Mouse (Mus musculus): ENCODE measurements around the gene Rnf186. TPM values are rescaled to one million over a fixed set of nuclear protein-coding genes. Genes with fewer than 3 reads are reported as not detected.
A peak's percentile ranks its signal among the peaks of the same experiment; 100 is the strongest.
"Not testable (repeated sequence)": the region's sequence is repeated elsewhere in the genome, so short reads cannot be mapped to it uniquely, and the experiment has no call there.

The Rnf186 gene
- total RNA-seq, 2 experiments from 2014 or later: not detected

DNA sequence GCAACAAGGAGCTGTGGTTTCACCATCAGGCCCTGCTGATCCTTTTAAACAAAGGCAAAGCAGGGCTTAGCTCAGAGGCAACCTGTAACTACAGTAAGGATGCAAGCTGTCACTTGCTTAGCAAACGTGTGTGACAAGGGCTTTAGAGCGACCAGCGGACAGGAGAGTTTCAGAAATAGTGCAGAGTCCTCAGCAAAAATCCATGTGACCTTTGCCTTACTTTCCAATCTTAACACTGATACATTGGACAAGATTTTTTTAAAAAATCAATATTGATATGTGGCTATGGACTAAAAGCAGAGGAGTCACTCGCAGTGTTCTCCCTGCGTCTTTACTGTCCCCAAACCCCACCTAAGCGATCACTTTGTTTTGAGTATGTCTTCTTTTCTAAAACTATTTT is 4.5 kb downstream of the Rnf186 start:
- DNase-seq: no peak
- intact Hi-C loops (cut with DNase I): no loop called here

GRCm38 (mm10) chr4:138972139-138972826 is 5.4 kb downstream of the Rnf186 start:
- intact Hi-C loops (cut with DNase I): no loop called here
- DNase-seq: peak; percentile 71 to 73

DNA sequence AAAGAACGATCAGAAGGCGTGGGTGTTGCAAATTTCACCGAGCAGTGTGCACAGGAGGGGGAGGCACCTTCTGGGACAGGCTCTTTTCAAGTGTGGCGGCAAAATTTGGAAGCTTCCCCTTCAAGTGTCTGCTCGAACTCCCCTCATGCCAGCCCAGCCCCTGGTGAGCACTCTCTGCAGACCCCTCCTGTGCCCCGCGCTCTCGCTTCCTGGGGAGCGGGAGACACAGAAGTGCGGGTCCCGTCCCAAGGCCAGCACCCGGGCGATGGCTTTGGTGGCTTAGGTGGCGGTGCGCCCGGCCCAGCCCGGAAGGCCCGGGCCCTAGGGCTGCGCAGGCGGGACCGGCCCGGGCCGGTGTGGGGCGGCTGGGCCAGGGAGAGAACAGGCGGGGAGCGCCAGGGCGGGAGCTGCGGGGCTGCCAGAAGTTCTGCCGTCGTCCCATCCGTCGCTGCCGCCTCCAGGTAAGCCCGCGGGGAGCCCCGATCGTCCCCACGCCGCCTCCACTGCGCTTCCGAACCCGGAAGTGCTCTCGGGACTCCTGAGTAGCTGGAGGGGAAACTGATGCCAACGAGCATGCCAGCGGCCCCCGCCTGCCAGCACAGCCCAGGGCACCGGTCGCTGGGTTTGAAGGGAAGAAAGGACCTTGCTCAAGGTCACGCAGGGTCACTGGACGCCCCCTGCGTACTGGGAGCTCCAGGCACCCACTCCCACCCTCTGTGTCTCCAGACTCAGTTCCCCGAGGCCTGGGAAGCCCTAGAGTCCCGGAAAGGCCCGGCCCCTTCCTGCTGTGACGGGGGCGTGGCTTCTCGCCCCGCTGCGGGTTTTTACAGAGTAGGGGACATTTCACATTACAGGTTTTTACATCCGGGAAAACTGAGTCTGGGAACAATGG is 6.2 kb downstream of the Rnf186 start, which contains the start of gene Tmco4:
Gene Tmco4 (plus strand): TSS at position 62 of the 892 bp plus-strand sequence.
- DNase-seq: peak; percentile 79 to 84
- intact Hi-C loops (cut with DNase I): no loop called here

- intact Hi-C loops (cut with DNase I): no loop called here
- no peak for DNase-seq
Observed at GRCm38 (mm10) chr4:138973719-138974115, 6.8 kb downstream of the Rnf186 start.

DNA sequence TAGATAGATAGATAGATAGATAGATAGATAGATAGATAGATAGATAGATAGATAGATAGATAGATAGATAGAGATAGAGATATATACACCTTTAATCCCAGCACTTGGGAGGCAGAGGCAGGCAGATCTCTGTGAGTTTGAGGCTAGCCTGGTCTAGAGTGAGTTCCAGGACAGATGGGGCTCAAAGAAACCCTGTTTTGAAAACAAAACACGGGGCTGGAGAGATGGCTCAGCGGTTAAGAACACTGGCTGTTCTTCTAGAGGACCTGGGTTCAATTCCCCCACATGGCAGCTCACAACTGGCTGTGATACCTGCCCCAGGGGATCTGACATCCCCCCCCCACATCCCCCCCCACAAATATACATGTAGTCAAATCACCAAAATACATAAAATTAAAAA is 7.6 kb downstream of the Rnf186 start:
- DNase-seq; intact Hi-C loops (cut with DNase I): not testable (repeated sequence)

DNA sequence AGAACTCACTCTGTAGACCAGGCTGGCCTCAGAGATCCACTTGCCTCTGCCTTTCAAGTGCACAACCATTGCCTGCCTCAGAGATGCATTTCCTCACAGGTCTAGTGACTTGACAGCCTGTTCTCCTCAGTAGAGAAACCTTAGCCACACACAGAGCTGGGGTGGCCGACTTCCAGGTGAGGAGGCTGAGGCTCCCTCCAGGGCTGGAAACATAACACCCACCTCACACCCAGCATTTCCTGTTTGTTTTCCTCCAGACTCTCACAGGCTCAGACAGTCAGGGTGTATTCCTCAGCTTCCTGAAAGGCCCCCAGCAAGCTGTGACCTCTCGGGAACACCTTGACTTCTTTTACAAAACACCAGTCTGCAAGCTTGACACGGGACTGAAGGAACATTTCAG is 8.3 kb downstream of the Rnf186 start:
- intact Hi-C loops (cut with DNase I): no loop called here
- no peak for DNase-seq

DNA sequence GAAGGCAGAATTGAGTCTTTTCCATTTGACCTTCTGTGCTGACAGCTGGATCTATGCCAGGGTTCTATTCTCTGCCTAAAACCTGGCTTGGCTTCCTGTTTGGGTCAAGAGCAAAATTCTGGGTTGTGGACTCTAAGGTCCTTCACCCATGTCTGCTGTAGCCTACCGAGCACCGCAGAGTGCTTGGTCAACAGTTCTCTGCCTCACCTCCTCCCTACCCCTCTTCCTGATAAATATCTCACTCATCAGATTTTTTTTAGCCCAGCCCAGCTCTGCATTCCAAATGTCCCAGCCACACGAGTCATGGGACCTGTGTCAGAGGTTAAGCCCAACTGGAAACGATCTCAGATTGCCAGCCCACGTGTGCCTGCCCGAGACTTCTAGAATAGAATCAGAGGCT is 9.1 kb downstream of the Rnf186 start:
- no peak for DNase-seq
- intact Hi-C loops (cut with DNase I): loop anchor here (1.0 kb wide), 1 partner anchor 262 kb away; no protein-coding TSS in a partner anchor

- DNase-seq: no peak
Observed at GRCm38 (mm10) chr4:138980021-138980420, 13.1 kb downstream of the Rnf186 start.

DNA sequence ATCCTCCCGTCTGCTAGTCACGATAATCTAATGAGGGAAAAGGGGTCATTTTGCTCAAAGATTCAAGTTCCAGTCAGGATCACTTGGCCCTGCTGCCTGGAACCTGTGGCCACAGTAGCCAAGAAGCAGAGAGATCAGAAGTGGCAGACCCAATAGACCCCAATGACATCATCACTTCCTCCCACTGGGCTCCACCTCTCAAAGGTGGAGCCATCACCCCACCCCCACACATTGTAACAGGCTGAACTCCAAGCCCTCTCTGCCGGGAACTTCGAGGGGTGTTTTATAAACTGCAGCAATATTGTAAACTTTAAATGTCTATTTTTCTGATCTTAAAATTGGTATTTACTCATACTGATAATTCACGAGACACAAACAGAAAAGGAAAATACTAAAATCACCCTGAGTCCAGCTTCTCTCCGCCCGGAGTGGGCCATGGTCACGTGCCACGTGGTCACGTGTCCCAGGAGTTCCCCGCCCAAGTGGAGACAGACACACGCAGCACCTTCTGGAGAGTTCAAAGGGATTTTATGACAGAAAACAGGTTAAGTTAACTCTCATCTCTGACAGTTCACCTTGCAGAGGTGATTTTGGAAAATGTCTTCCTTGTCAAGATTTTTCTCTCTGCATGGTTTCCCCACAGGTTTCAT is 14.0 kb downstream of the Rnf186 start:
- no peak for DNase-seq
- intact Hi-C loops (cut with DNase I): no loop called here

More at GRCm38 (mm10) chr4:138980021-138980420, 13.1 kb downstream of the Rnf186 start:
- intact Hi-C loops (cut with DNase I): no loop called here

- intact Hi-C loops (cut with DNase I): no loop called here
- DNase-seq: no peak
Observed at GRCm38 (mm10) chr4:138983422-138983821, 16.5 kb downstream of the Rnf186 start.

DNA sequence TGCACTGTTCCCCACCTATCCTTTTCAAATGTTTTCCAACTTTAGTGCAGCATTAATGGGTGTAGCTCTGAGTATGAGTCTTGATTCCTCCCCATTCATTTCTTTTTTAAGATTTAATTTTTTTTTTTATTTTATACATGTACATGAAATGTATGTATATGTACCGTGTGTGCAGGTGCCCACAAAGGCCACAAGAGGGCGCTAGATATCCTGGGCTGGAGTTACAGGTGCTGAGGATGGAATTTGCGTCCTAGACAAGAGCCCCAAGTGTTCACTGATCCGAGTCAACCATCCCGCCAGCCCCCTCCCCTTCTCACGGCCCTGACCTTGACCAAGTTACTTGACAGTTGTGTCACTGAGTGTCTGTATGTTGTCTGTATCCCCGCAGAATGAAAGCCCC is 17.8 kb downstream of the Rnf186 start:
- no peak for DNase-seq
- intact Hi-C loops (cut with DNase I): no loop called here

- no peak for DNase-seq
- intact Hi-C loops (cut with DNase I): no loop called here
Observed at GRCm38 (mm10) chr4:138986280-138986679, 19.4 kb downstream of the Rnf186 start.

GRCm38 (mm10) chr4:138994389-138994788 is 27.5 kb downstream of the Rnf186 start:
- no peak for DNase-seq
- intact Hi-C loops (cut with DNase I): no loop called here

DNA sequence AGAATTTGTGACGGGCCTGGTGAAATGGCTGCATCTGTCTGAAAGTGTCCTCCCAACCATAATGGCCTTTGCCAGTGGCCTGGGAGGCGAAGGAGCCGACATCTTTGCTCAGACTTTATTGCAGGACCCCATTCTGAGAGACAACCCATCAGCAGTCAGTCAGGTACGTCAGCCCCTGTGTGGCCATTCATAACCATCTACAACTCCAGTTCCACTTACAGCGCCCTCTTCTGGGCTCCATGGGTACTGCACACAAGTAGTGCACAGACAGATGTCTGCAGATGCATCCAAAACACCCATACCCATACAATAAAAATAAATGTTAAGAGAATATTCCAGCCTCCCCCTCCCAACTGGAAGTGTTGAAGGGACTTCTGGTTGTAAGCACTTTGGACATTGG is 29.5 kb downstream of the Rnf186 start:
- DNase-seq: no peak
- intact Hi-C loops (cut with DNase I): loop anchor here (5.0 kb wide), 1 partner anchor 74 kb away; no protein-coding TSS in a partner anchor

DNA sequence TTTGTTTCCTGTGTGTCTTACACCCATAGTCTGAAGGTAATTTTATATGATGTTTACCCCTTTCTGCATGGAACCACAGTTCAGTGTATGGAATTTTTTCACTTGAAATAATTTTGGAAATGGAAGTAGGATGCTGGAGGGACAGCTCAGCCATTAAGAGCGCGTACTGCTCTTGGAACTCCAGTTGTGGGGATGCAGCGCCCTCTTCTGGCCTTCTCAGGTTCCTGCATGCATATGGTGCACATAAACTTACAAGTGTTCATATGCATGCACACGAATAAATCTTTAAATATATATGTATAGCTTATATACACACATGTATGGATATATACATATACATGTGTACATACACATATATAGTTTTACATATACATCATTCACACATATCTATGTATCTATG is 30.2 kb downstream of the Rnf186 start:
- intact Hi-C loops (cut with DNase I): loop anchor here (5.0 kb wide), 1 partner anchor 75 kb away; no protein-coding TSS in a partner anchor

GRCm38 (mm10) chr4:138998611-138999010 is 31.7 kb downstream of the Rnf186 start:
- intact Hi-C loops (cut with DNase I): loop anchor here (5.0 kb wide), 1 partner anchor 76 kb away; no protein-coding TSS in a partner anchor
- no peak for DNase-seq

More for the DNA sequence above, 30.2 kb downstream of the Rnf186 start:
- no peak for DNase-seq

DNA sequence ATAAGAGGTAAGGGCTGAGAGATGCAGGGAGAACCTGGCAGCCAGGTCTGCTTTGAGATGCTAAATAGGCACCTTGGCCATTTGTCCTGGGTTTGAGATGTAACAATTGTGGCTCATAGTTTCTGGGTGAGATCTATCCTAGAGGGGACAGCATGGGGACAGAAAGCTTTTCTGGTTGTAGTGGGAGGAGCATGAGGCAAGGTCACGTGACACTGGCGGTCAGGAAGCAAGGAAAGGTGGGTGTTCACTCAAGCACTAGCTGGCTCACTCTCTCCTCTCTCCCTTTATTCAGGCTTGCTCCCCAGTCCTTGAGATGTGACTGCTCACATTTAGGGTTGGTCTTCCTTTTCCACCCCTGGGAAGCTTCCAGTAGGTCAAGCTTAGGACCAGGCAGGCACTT is 34.1 kb downstream of the Rnf186 start:
- no peak for DNase-seq
- intact Hi-C loops (cut with DNase I): no loop called here

DNA sequence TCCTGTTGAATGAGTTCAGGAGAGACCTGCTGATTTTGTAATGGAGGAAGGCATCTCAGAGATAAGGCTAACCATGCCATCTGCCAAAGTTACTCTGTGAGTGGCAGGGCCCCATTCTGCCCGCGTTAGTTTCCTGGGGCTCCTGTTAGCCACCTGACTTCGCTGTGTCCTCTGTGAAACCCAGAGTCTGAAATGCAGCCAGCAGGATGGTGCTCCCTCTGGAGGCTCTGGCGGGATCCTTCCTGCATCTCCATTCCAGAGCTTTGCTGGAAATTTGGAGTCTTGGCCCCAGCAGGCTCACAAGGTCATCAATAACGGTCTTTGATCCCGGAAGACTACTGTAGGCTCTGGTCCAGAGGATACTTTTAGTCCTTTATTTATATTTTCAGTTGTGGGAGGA is 34.5 kb downstream of the Rnf186 start:
- DNase-seq: peak; percentile 18 to 19
- intact Hi-C loops (cut with DNase I): no loop called here

DNA sequence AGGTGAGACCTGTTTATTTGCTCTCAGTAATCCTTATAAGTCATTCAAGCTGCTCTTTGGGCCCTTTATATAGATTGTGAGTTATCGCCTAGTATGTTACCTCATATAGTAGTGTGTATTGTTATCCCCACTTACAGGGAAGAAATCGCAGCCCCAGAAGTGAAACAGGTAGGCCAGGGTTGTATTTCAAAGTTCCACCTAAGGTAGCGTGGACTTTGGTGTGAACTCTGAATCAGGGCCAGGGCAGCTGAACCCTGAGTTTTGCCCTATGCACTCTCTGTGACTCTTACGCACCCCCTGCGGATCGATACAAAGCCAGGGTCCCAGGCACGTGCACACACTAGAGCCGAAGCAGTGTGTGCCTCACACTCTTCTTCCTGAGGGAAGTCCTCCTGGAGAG is 37.2 kb downstream of the Rnf186 start:
- DNase-seq: no peak
- intact Hi-C loops (cut with DNase I): no loop called here

- no peak for DNase-seq
- intact Hi-C loops (cut with DNase I): no loop called here
Observed at GRCm38 (mm10) chr4:139005214-139005613, 38.3 kb downstream of the Rnf186 start.

- intact Hi-C loops (cut with DNase I): no loop called here
- DNase-seq: no peak
Observed at GRCm38 (mm10) chr4:139007353-139007752, 40.4 kb downstream of the Rnf186 start.

Measured in heart, postnatal 36 days (tissue).